Mouse (Mus musculus) thymus, adult 2 months (tissue): ENCODE data around the gene Fam107b.

ENCODE experiments used
- CTCF ChIP-seq: fragments of 200-500 bp; IDR thresholded peaks from 2 replicates; pipeline ENCODE4 v1.5.1; 2012; ENCODE audit warnings: mild to moderate bottlenecking, control low read depth, low read length, moderate library complexity, borderline replicate concordance; ENCODE audit not compliant: control insufficient read depth, poor library complexity, insufficient read depth; ENCODE audit errors: extremely low read depth
- POLR2A ChIP-seq: fragments of 200-500 bp; IDR thresholded peaks from 2 replicates; pipeline ENCODE4 v1.6.1; 2012; ENCODE audit warnings: mild to moderate bottlenecking, low read length, control low read depth, moderate library complexity; ENCODE audit not compliant: control insufficient read depth, poor library complexity, insufficient read depth; ENCODE audit errors: extremely low read depth

DNA sequence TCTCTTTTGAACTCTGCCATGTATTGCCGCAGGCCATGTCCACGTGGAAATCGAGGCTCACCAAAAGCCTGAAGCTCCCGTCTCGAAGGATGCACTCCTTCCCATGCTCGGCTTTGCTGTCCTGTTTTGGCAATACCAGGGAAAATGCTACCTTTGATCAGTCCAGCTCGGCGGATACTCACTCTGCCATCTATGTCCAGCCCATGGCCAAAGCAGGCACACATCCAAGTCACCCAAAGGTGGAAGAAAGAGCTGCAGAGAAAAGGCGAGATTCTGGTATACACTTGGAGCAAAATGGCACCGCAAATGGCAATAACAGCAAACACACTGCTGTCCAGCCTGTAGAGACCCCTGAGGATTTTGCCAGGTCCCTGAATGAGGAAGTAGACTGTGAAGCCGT, 318 bp downstream of the Fam107b start:
- TF ChIP-seq CTCF, result no peak
- no peak for TF ChIP-seq POLR2A
